Mouse (Mus musculus): ENCODE results near the gene Tm6sf2. TPM values are rescaled to one million over a fixed set of nuclear protein-coding genes. Genes with fewer than 3 reads are reported as not detected.

The Tm6sf2 gene
- polyA plus RNA-seq, 1 experiment = 0.54 TPM

DNA sequence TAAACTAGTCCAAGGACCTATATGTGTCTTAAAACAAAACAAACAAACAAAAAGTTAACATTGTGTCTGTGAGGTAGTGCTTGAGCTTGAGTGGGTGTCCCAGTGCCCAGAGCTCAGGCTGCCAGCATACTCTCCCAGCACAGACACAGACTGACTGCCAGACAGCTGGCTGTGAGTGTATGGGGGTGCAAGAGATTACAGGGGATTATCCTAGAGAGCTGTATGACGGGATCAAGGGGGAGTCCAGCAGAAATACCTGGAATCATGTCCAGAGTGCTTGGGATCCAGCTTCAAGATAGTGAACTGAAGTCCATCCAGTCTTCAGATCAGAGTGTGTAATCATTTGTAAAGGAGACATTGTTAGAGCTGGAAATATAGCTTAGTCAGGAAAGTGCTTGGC, 15.0 kb upstream of the Tm6sf2 start:
- no peaks in the 10 kb centered on the region for H3K79me2 ChIP-seq (ENCODE audit: control insufficient read depth, insufficient read depth)
- H3K4me3 ChIP-seq = no peak overlapping the region
- TF ChIP-seq MYOG (IDR thresholded peaks at IDR 0.05; ENCODE audit: control insufficient read depth in 1 of 3, insufficient read depth in 1 of 3, insufficient read length in 2 of 3, low read depth in 2 of 3) (no peak), SRF (IDR thresholded peaks at IDR 0.05; ENCODE audit: control insufficient read depth, insufficient read length, low read depth) (no peak), TCF3 (IDR thresholded peaks at IDR 0.05; ENCODE audit: insufficient read length, low read depth) (no peak), CEBPB (IDR thresholded peaks at IDR 0.05; ENCODE audit: insufficient read depth, poor library complexity, severe bottlenecking) (no peak), POLR2AphosphoS2 (IDR thresholded peaks at IDR 0.05; ENCODE audit: insufficient read length, low read depth) (no peak), USF1 (IDR thresholded peaks at IDR 0.05; ENCODE audit: low read depth) (no peak), POLR2A (IDR thresholded peaks at IDR 0.05; ENCODE audit: insufficient read length, low read depth) (no peak), E2F4 (IDR thresholded peaks at IDR 0.05; ENCODE audit: insufficient read depth) (no peak), REST (IDR thresholded peaks at IDR 0.05; ENCODE audit: insufficient read depth, insufficient read length) (no peak), MAX (IDR thresholded peaks at IDR 0.05; ENCODE audit: low read depth) (no peak), TCF12 (IDR thresholded peaks at IDR 0.05; ENCODE audit: insufficient read depth, poor library complexity, severe bottlenecking) (no peak), MYOD1 (IDR thresholded peaks at IDR 0.05; ENCODE audit: control insufficient read depth in 1 of 3, insufficient read length in 2 of 3, low read depth in 2 of 3) (no peak)
- no peak overlapping the region for H3ac ChIP-seq (ENCODE audit: control insufficient read depth, insufficient read length)
- no peak overlapping the region for H3K4me2 ChIP-seq (ENCODE audit: low read depth)
- H3K36me3 ChIP-seq (ENCODE audit: control insufficient read depth, insufficient read depth) = peaks cover 30% of the 10 kb centered on the region
- H3K27me3 ChIP-seq (ENCODE audit: control insufficient read depth, insufficient read depth, insufficient read length) = no peaks in the 10 kb centered on the region

DNA sequence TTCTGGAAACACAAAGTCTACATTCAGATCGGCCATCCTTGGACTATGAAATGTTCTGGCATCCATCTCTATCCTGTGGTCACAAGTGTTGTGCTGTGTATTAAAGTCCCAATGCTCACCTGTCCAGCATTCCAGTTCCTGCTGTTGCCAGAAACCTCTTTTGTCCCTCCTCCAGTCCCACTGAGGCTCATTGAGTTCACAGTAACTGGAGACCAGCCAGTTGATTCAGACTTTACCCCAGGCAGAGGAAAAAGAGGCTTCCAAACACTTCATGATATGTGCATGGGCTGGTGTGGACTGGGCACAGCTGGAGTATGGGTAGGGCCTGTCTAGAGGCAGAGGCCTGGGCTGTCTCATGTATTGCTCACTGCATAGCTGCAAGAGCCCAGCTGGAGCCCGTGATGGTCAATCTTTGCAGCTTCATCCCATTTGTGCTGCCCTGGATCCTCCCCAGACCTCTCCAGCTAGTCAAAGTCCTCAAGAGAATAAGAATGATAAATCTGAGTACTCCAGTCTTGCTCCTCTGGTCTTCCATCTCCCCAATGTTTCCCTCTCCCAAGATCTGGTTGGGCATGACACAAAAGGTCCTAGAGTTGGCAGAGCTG, 786 bp upstream of the Tm6sf2 start:
- TF ChIP-seq SRF (IDR thresholded peaks at IDR 0.05; ENCODE audit: control insufficient read depth, insufficient read length, low read depth) (no peak), POLR2A (IDR thresholded peaks at IDR 0.05; ENCODE audit: insufficient read length, low read depth) (no peak), REST (IDR thresholded peaks at IDR 0.05; ENCODE audit: insufficient read depth, insufficient read length) (no peak), MYOG (IDR thresholded peaks at IDR 0.05; ENCODE audit: control insufficient read depth in 1 of 3, insufficient read depth in 1 of 3, insufficient read length in 2 of 3, low read depth in 2 of 3) (no peak), TCF3 (IDR thresholded peaks at IDR 0.05; ENCODE audit: insufficient read length, low read depth) (no peak), MYOD1 (IDR thresholded peaks at IDR 0.05; ENCODE audit: control insufficient read depth in 1 of 3, insufficient read length in 2 of 3, low read depth in 2 of 3) (no peak), POLR2AphosphoS2 (IDR thresholded peaks at IDR 0.05; ENCODE audit: insufficient read length, low read depth) (no peak), CEBPB (IDR thresholded peaks at IDR 0.05; ENCODE audit: insufficient read depth, poor library complexity, severe bottlenecking) (no peak), E2F4 (IDR thresholded peaks at IDR 0.05; ENCODE audit: insufficient read depth) (no peak)
- Histone ChIP-seq H3ac (ENCODE audit: control insufficient read depth, insufficient read length) (no peak overlapping the region), H3K36me3 (ENCODE audit: control insufficient read depth, insufficient read depth) (peaks cover 13% of the 10 kb centered on the region), H3K79me2 (ENCODE audit: control insufficient read depth, insufficient read depth) (no peaks in the 10 kb centered on the region), H3K4me2 (ENCODE audit: low read depth) (no peak overlapping the region), H3K4me3 (no peak overlapping the region), H3K27me3 (ENCODE audit: control insufficient read depth, insufficient read depth, insufficient read length) (no peaks in the 10 kb centered on the region)

GRCm38 (mm10) chr8:70073120-70073519, 396 bp downstream of the Tm6sf2 start:
- H3ac ChIP-seq (ENCODE audit: control insufficient read depth, insufficient read length) = no peak overlapping the region
- peaks cover 9% of the 10 kb centered on the region for H3K36me3 ChIP-seq (ENCODE audit: control insufficient read depth, insufficient read depth)
- TF ChIP-seq TCF12 (IDR thresholded peaks at IDR 0.05; ENCODE audit: insufficient read depth, poor library complexity, severe bottlenecking) = no peak
- TF ChIP-seq SRF (IDR thresholded peaks at IDR 0.05; ENCODE audit: control insufficient read depth, insufficient read length, low read depth) = no peak
- TF ChIP-seq E2F4 (IDR thresholded peaks at IDR 0.05; ENCODE audit: insufficient read depth) = no peak
- TF ChIP-seq MYOG (IDR thresholded peaks at IDR 0.05; ENCODE audit: control insufficient read depth in 1 of 3, insufficient read depth in 1 of 3, insufficient read length in 2 of 3, low read depth in 2 of 3) = no peak
- TF ChIP-seq MYOD1 (IDR thresholded peaks at IDR 0.05; ENCODE audit: control insufficient read depth in 1 of 3, insufficient read length in 2 of 3, low read depth in 2 of 3) = no peak
- no peak for TF ChIP-seq POLR2A (IDR thresholded peaks at IDR 0.05; ENCODE audit: insufficient read length, low read depth)
- no peak for TF ChIP-seq MAX (IDR thresholded peaks at IDR 0.05; ENCODE audit: low read depth)
- no peak for TF ChIP-seq USF1 (IDR thresholded peaks at IDR 0.05; ENCODE audit: low read depth)
- TF ChIP-seq REST (IDR thresholded peaks at IDR 0.05; ENCODE audit: insufficient read depth, insufficient read length) = no peak
- TF ChIP-seq TCF3 (IDR thresholded peaks at IDR 0.05; ENCODE audit: insufficient read length, low read depth) = no peak
- no peak for TF ChIP-seq POLR2AphosphoS2 (IDR thresholded peaks at IDR 0.05; ENCODE audit: insufficient read length, low read depth)
- no peak for TF ChIP-seq CEBPB (IDR thresholded peaks at IDR 0.05; ENCODE audit: insufficient read depth, poor library complexity, severe bottlenecking)
- no peaks in the 10 kb centered on the region for H3K27me3 ChIP-seq (ENCODE audit: control insufficient read depth, insufficient read depth, insufficient read length)
- H3K4me3 ChIP-seq = no peak overlapping the region
- H3K79me2 ChIP-seq (ENCODE audit: control insufficient read depth, insufficient read depth) = no peaks in the 10 kb centered on the region
- H3K4me2 ChIP-seq (ENCODE audit: low read depth) = no peak overlapping the region

DNA sequence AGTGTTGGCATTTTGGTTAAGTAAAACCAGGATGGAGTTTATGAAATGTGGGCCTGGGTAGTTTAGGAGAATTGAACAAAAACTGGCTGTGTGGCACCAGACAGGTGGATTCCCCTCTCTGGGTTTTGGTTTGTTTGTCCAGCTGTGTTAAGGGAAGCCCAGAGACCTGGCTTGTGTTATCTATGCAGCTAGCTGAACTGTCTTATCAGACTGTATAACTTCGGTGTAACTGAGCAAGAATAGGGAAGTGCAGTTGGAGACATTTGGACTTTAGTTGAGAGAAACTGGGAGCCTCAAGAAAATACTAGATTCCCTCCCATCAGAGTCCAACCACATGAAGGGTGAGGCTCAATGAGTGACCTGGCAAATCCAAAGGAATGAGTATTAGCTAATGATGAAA, 958 bp downstream of the Tm6sf2 start:
- Histone ChIP-seq H3K79me2 (ENCODE audit: control insufficient read depth, insufficient read depth) (no peaks in the 10 kb centered on the region), H3ac (ENCODE audit: control insufficient read depth, insufficient read length) (no peak overlapping the region), H3K27me3 (ENCODE audit: control insufficient read depth, insufficient read depth, insufficient read length) (no peaks in the 10 kb centered on the region), H3K36me3 (ENCODE audit: control insufficient read depth, insufficient read depth) (peaks cover 9% of the 10 kb centered on the region), H3K4me2 (ENCODE audit: low read depth) (no peak overlapping the region), H3K4me3 (no peak overlapping the region)
- TF ChIP-seq SRF (IDR thresholded peaks at IDR 0.05; ENCODE audit: control insufficient read depth, insufficient read length, low read depth) (no peak), TCF3 (IDR thresholded peaks at IDR 0.05; ENCODE audit: insufficient read length, low read depth) (no peak), POLR2AphosphoS2 (IDR thresholded peaks at IDR 0.05; ENCODE audit: insufficient read length, low read depth) (no peak), CEBPB (IDR thresholded peaks at IDR 0.05; ENCODE audit: insufficient read depth, poor library complexity, severe bottlenecking) (no peak), REST (IDR thresholded peaks at IDR 0.05; ENCODE audit: insufficient read depth, insufficient read length) (no peak), POLR2A (IDR thresholded peaks at IDR 0.05; ENCODE audit: insufficient read length, low read depth) (no peak), MYOG (IDR thresholded peaks at IDR 0.05; ENCODE audit: control insufficient read depth in 1 of 3, insufficient read depth in 1 of 3, insufficient read length in 2 of 3, low read depth in 2 of 3) (no peak), TCF12 (IDR thresholded peaks at IDR 0.05; ENCODE audit: insufficient read depth, poor library complexity, severe bottlenecking) (no peak), MYOD1 (IDR thresholded peaks at IDR 0.05; ENCODE audit: control insufficient read depth in 1 of 3, insufficient read length in 2 of 3, low read depth in 2 of 3) (no peak), MAX (IDR thresholded peaks at IDR 0.05; ENCODE audit: low read depth) (no peak), E2F4 (IDR thresholded peaks at IDR 0.05; ENCODE audit: insufficient read depth) (no peak)
